Mouse (Mus musculus): Measurements from ENCODE around the gene Gm8332.

GRCm38 (mm10) chr12:88257241-88257640, 7.3 kb upstream of the Gm8332 start:
- TF ChIP-seq CTCF (IDR thresholded peaks at IDR 0.05) (no peak), EP300 (IDR thresholded peaks at IDR 0.05) (no peak)

All from lung, postnatal 0 days (tissue).